Mouse (Mus musculus) ovary, postnatal 36 days (tissue): ENCODE measurements around the gene Gm5148.
A peak's percentile ranks its signal among the peaks of the same experiment; 100 is the strongest.

Experiments used
- DNase-seq: peaks from one replicate; pipeline ENCODE4 v3.0.0; 2022; ENCODE audit warnings: low spot score, mixed read lengths

Gm5148 gene

DNA sequence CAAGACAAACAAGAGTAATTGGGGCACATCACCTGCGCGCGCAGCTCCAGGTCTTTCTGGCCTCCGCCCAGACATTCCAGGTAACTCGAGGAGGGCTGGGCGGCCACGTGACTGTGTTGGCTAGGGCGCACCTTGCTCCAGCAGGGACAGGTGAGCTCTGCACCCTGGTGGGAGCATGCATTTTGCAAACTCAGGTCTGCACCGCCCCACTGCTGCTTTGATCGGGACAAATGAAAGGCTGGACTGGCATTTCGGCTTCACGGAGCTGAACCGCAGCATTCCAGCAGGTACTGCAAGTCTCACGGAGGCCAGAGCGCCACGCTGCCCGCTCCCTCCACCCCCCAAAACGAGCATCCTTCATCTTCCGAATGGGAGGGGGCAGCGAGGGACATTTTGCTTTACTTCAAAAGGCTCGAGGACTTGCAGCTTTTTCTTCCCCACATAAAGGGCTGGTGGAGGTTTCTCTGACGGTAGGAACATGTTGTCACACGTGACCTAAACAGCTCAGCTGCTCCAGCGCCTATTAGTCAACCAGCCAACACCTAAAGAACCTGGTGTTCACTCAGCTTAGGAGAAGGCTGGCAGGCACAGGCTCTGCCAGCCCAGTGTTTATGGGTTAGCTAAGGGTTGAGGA lies at the start of gene Gm5148:
TSS of gene Gm5148 (minus strand) at position 320 of the 634 bp plus-strand sequence.
- DNase-seq, result peak; percentile 66

- no peak for DNase-seq
Measured at GRCm38 (mm10) chr3:37770951-37771350, 46.7 kb upstream of the Gm5148 start.

DNA sequence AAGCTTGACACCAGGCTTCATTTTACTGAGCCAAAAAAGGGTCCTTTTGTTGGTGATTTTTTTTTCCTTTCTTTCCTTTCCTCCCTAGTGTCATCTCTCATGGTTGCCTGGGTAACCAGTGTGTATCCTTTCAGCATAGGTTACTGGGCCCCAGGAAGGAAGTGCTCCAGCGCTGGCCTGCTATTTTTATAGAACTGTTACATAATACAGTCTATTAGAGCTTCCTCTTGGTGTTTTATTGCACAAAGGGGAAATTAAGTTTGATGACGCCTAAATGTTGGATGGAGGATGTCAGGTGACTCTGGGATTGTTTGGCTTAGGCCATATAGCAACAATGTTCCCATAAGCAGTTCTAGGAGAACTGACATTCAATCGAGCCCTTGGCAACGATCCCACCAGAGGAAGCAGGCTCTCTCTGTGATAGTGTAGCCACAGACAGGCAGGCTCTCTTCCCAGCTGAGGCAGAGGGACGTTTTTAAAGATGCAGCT lies 45.0 kb upstream of the Gm5148 start:
- peak; percentile 24 for DNase-seq

GRCm38 (mm10) chr3:37767147-37768015 lies 43.1 kb upstream of the Gm5148 start:
- DNase-seq, result no peak

DNA sequence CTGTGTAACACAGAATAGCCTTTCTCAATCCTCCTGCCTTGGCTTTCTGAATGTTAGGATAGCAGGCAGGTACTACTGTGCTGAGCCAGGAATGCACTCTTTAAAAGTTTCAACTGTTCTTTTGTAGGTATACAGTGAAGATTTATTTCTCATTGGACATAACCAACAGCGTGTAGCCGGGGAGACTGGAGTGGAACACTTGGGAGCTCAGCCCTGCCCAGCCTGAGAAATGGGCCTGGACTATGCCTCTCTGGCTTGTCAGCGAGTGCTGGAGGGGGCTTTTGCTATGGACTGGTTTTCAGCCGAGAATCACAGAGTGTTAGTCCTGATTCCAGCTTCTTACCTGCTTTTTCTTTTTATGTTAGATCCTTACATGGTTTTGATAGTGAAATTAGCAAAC lies 42.3 kb upstream of the Gm5148 start:
- no peak for DNase-seq

DNA sequence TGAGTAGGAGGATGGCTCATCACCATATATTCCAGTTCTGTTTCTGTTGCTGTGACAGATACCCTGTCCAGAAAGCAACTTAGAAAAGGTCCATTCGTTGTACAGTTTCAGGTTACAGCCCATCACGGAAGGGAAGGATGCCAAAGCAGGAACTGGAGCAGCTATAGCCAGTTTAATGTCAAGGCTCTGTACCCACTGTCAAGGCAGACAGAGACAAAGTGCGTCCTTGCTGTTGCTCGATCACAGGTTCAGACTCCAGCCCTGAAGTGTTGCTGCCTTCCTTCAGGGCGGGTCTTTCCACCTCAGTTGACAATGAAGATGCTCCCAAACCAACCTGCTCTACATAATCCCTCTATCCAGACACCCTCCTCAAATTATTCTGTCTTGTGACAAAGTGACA lies 41.7 kb upstream of the Gm5148 start:
- DNase-seq, result no peak

- DNase-seq, result no peak
Measured at GRCm38 (mm10) chr3:37765275-37765674, 41.0 kb upstream of the Gm5148 start.

DNA sequence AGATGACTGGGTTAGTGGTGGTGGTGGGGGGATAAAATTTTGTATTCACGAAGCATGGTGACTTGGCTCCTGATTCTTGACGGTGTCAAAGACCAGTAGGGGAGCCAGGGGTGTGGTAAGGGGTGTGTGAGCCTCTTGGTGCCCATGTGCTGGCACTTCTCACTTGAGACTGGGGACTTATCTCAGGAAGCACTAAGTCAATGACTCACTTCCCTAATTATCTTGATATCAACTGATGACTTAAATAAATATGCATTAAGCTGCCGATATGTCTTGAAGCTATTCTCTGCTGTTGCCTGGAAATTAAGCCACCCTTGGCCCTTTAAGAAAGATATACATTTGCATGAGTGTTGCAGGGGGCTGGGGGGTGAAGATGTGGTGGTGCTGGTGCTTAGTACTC lies 38.0 kb upstream of the Gm5148 start:
- DNase-seq, result no peak

DNA sequence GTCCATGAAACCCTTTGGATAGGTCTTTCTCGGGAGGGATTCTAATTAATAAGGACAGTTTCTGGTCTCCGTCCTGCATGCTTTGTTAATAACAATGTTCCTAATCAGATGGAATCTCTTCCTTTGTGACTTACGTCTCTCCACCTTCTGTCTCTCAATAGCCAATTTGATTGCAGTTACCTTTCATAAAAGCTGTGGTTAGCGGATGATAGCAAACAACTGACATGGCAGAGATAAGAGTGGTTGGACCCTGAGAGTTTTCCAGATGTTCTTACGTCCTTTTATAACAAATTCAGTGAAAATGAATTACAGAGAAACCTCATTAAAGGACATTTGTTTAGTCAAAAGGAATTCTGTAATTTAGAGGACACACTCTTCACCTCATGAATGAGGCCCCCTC lies 37.5 kb upstream of the Gm5148 start:
- no peak for DNase-seq

DNA sequence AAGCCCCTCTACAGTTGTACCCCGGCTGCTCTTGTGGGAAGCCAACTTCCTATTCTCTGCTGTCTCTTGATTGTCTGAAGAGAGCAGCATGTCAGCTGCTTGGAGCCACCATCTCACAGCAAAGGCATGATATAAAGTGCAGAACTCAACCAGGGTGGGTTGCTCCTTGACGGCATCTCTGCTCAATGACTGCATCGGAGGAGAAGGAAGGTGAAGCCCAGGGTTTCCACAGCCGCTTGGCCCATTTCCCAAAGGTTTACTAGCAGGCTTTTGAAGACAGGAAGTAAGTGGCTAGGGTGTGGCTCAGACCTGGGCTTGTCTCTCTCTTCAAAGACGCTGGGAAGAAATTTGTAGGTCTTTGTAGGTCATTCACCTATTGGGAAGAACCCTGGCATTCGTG lies 36.6 kb upstream of the Gm5148 start:
- no peak for DNase-seq

GRCm38 (mm10) chr3:37758611-37759322 lies 34.5 kb upstream of the Gm5148 start:
- DNase-seq, result no peak

- DNase-seq, result peak; percentile 31
Measured at GRCm38 (mm10) chr3:37758124-37758523, 33.8 kb upstream of the Gm5148 start.

DNA sequence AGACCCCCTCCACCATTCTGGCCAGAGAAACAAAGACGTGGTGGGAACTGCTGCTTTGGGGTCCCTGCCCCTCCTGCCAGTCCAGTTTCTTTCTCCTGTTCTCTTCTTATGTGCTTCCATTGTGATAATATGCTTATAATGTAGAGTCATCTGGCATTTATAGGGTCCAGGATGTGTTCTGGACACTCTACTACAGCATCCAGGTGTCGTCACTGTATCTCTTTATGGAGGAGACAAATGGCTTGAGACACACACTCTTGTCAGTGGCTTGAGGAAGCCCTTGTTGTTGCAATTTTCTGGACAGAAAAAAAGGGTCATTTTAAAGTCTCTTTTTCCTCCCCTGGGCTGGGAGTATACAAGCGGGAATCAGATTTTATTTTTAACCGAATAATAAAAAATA lies 33.3 kb upstream of the Gm5148 start:
- no peak for DNase-seq

DNA sequence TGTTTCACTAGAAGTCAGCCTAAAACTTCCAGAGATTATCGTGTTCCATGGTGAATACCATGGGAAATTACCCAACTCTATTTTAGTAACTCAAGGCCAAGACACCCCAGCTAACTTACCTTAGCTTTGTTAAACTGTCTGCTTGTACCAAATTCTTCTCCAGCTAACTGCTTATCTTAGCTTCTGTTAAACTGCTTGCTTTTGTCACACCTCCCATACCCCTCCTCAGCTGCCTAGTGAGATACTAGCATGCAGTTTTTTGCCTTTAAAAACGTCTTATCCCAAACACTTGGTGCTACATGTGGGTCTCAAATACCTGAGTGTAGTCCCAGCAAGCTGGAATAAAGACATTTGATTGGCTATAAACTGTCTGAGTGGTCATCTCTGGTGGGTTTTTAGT lies 31.7 kb upstream of the Gm5148 start:
- DNase-seq, result no peak

GRCm38 (mm10) chr3:37754639-37755038 lies 30.3 kb upstream of the Gm5148 start:
- no peak for DNase-seq

DNA sequence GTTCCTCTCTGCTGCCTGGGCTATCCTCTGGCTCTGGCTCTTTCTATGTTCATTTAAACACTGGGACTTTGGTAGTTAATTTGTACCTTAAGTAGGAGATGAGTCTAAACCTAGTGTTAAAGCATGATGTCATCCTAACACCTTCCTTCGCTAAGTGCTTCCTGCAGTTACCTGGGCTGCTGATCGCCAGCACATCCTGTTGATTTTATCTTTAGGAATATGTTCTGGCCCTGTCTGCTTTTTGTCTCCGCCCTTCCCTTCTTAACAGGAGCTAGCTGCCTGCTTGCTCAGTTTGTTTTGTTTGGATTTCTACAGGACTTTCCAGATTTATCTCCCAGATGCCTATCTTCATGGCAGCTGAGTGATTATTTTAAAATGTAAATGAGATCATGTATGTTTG lies 28.9 kb upstream of the Gm5148 start:
- no peak for DNase-seq

DNA sequence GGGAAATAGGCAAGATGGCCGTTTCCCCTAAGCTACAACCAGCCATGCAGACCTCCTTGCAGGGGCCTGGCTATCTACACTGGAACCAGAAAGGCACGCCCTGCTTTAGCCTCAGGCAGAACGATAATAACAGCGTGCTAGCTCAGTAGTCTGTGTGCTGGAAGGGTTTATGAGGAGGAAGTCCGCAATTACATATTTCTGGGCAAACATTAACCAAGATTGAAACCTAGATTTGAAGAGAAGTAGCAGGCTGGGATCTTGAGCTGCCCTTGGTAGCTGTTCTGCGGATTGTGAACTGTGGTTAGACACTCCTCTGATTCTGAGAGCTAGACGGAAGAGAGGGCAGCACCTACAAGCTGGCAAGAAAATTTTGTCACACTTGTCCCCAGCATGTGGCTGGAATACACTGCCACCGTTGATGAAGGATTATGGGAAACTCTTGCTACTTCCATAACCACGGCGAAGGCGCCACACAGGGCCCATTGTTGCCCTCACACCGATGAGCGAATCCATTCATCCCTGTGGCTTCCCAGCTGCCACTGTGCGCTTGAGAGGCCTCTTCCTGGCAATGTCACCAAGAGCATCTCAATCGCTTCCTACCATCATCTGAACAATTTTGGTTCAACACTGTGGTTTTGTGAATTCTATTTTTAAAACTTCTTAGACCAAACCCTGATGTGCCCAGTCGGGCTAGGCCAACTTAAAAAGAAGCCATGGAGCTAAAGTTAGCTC lies 23.9 kb upstream of the Gm5148 start:
- no peak for DNase-seq

- no peak for DNase-seq
Measured at GRCm38 (mm10) chr3:37747258-37748001, 23.1 kb upstream of the Gm5148 start.

- no peak for DNase-seq
Measured at GRCm38 (mm10) chr3:37744050-37744449, 19.8 kb upstream of the Gm5148 start.

GRCm38 (mm10) chr3:37739996-37740395 lies 15.7 kb upstream of the Gm5148 start:
- no peak for DNase-seq
